Mouse (Mus musculus): Measurements from ENCODE around the gene Lmod3. TPM values are rescaled to one million over a fixed set of nuclear protein-coding genes. Genes with fewer than 3 reads are reported as not detected.

The Lmod3 gene
- polyA plus RNA-seq, 1 experiment from 2014 or later: 2.4 TPM

DNA sequence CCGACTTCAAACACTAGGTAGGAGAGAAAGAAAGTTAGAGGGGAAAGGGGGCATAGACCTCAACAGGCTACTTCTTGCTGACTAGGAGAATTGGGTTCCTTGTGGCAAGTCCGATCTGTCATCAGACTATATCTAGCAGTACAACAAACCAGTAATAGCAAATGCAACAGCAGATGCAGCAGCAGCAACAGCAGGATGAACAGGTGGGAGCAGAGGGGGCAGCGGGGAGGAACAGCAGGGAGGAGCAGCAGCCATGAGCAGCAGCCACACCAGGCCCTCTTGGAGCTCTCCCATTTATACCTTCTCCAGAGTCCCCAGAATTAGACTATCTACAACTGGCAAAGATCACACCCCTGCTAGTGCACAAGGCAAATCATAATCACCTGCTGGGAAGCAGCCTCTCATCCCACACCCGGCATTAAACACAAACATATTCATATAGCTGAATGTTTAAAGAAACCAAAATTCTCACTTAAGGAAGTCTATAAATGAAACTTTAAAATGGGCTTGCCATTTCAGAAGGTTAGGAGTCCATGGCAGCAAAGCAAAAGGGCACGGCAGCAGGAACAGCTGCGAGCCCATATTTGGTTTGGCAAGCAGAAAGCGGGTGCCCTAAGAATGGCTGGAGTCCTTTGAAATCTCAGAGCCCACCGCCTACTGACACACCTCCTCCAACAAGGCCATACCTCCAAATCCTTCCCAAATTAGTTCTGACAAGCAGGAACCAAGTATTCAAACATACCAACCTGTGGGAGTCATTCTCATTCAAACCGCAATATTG lies 25.3 kb downstream of the Lmod3 start:
- Histone ChIP-seq H3K27ac (ENCODE audit: low read depth, low read length) (no peak overlapping the region), H3K4me3 (ENCODE audit: low read depth, low read length) (no peak overlapping the region), H3K9me3 (ENCODE audit: control insufficient read depth, low read length) (no peaks in the 10 kb centered on the region), H3K4me1 (ENCODE audit: control insufficient read depth, insufficient read depth, low read length) (no peaks in the 10 kb centered on the region), H3K9ac (ENCODE audit: low read length) (no peak overlapping the region), H3K27me3 (ENCODE audit: control insufficient read depth, insufficient read depth, low read length) (no peaks in the 10 kb centered on the region), H3K4me2 (ENCODE audit: low read depth) (no peak overlapping the region), H3K36me3 (ENCODE audit: control insufficient read depth, insufficient read depth, low read length) (no peaks in the 10 kb centered on the region; the same call in 1 of the 2 replicates)
- WGBS: 93% methylated on average over 9 of the region's 9 CpGs
- ATAC-seq (ENCODE audit: insufficient read depth, low FRiP score, low TSS enrichment): no peak
- no peak for DNase-seq (ENCODE audit: low spot score)

DNA sequence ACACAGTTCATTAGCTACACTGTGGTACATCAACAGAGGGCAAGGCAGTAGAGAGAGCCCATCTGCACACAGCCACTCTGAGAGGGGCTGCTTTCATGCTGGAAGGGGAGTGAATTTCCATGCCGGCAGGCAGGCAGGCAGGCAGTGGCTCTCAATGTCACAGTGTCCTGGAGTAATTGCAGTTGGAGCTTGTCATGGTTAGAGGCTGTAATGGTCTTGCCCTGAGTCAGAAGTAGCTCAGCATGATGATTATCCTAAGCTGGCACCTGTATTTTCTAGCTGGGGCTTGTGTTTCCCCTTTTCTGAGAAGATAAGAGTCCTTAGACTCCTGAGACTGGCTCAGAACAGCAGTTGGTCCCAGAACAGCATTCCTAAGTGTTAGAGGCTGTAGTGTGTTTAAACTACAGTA lies 26.5 kb downstream of the Lmod3 start:
- no peak for ATAC-seq (ENCODE audit: insufficient read depth, low FRiP score, low TSS enrichment)
- no peaks in the 10 kb centered on the region; the same call in 1 of the 2 replicates for H3K36me3 ChIP-seq (ENCODE audit: control insufficient read depth, insufficient read depth, low read length)
- H3K4me3 ChIP-seq (ENCODE audit: low read depth, low read length): no peak overlapping the region
- no peak overlapping the region for H3K9ac ChIP-seq (ENCODE audit: low read length)
- H3K4me1 ChIP-seq (ENCODE audit: control insufficient read depth, insufficient read depth, low read length): no peaks in the 10 kb centered on the region
- 30% methylated on average over 1 of the region's 1 CpGs for WGBS
- DNase-seq (ENCODE audit: low spot score): no peak
- no peak overlapping the region for H3K4me2 ChIP-seq (ENCODE audit: low read depth)
- H3K9me3 ChIP-seq (ENCODE audit: control insufficient read depth, low read length): no peaks in the 10 kb centered on the region
- H3K27ac ChIP-seq (ENCODE audit: low read depth, low read length): no peak overlapping the region
- no peaks in the 10 kb centered on the region for H3K27me3 ChIP-seq (ENCODE audit: control insufficient read depth, insufficient read depth, low read length)

DNA sequence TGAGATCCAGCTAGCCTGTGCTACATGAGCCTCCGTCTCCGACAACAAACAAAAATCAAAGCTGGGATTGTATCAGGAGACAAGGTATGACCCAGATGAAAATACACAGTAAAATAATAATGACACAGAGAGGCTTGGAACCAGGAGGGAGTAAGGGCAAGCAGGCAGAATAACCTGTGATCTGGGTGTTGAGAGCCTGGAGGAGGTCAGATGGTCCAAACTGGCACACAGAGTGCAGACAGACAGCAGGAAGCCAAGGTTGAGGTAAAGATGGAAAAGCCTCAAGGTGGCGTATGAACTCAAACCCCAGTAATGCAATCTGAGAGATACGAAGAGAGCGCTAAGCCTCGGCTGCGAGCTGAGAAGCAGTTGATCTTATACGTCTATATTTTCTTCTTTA lies 28.1 kb downstream of the Lmod3 start:
- H3K36me3 ChIP-seq (ENCODE audit: control insufficient read depth, insufficient read depth, low read length): no peaks in the 10 kb centered on the region; the same call in 1 of the 2 replicates
- ATAC-seq (ENCODE audit: insufficient read depth, low FRiP score, low TSS enrichment) (no peak), DNase-seq (ENCODE audit: low spot score) (no peak)
- H3K4me3 ChIP-seq (ENCODE audit: low read depth, low read length): no peak overlapping the region
- 91% methylated on average over 8 of the region's 8 CpGs for WGBS
- no peaks in the 10 kb centered on the region for H3K4me1 ChIP-seq (ENCODE audit: control insufficient read depth, insufficient read depth, low read length)
- no peak overlapping the region for H3K4me2 ChIP-seq (ENCODE audit: low read depth)
- no peaks in the 10 kb centered on the region for H3K27me3 ChIP-seq (ENCODE audit: control insufficient read depth, insufficient read depth, low read length)
- no peak overlapping the region for H3K27ac ChIP-seq (ENCODE audit: low read depth, low read length)
- no peaks in the 10 kb centered on the region for H3K9me3 ChIP-seq (ENCODE audit: control insufficient read depth, low read length)
- no peak overlapping the region for H3K9ac ChIP-seq (ENCODE audit: low read length)

DNA sequence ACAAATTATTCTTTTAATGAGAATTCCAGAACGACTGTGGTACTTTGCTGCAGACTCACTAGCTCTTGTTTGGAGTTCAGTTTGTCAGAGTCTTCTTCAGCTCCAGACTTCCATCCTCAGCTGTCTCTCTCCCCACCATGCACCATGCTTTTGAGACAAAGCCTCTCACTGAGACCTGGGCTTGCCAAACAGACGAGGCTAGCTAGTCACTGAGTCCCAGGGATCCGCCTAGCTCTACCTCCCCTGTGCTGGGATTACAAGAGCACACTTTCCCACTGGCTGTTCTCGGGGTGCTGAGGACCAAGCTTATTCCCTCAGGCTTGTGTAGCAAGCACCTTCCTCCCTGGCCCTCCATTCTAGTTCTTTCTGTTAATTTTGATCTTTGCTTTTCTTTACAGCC lies 29.0 kb downstream of the Lmod3 start:
- WGBS: 74% methylated on average over 4 of the region's 4 CpGs
- DNase-seq (ENCODE audit: low spot score) (no peak), ATAC-seq (ENCODE audit: insufficient read depth, low FRiP score, low TSS enrichment) (no peak)
- no peaks in the 10 kb centered on the region; the same call in 1 of the 2 replicates for H3K36me3 ChIP-seq (ENCODE audit: control insufficient read depth, insufficient read depth, low read length)
- H3K4me1 ChIP-seq (ENCODE audit: control insufficient read depth, insufficient read depth, low read length): no peaks in the 10 kb centered on the region
- H3K27me3 ChIP-seq (ENCODE audit: control insufficient read depth, insufficient read depth, low read length): no peaks in the 10 kb centered on the region
- no peaks in the 10 kb centered on the region for H3K9me3 ChIP-seq (ENCODE audit: control insufficient read depth, low read length)
- H3K27ac ChIP-seq (ENCODE audit: low read depth, low read length): no peak overlapping the region
- H3K4me3 ChIP-seq (ENCODE audit: low read depth, low read length): no peak overlapping the region
- no peak overlapping the region for H3K9ac ChIP-seq (ENCODE audit: low read length)
- no peak overlapping the region for H3K4me2 ChIP-seq (ENCODE audit: low read depth)

DNA sequence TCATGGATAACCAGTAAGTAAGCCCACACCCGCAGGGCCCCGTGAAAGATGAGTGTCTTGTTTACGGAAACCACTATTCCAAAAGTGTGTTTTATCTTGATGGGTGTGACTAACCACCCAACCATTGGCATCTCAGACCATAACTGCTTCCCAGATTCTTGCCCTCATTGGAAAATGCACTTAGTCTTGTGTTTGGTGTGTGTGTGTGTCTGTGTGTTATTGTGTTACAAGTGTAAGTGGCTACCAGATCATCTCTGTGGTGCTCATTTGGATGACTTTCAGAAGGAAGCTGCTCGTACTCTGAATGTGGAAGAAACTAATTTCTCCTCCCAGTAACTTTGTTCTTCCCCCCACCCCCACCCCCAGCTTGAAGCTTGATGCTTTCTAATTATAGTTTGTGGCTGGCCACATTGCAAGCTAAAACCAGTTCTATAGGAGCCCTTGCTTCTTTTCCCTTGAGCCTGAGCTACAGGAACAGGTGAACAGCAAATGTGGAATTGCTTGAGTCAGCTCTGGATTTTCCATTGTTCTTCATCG lies 29.6 kb downstream of the Lmod3 start:
- Histone ChIP-seq H3K4me1 (ENCODE audit: control insufficient read depth, insufficient read depth, low read length) (no peaks in the 10 kb centered on the region), H3K36me3 (ENCODE audit: control insufficient read depth, insufficient read depth, low read length) (no peaks in the 10 kb centered on the region; the same call in 1 of the 2 replicates)
- ATAC-seq (ENCODE audit: insufficient read depth, low FRiP score, low TSS enrichment): no peak

DNA sequence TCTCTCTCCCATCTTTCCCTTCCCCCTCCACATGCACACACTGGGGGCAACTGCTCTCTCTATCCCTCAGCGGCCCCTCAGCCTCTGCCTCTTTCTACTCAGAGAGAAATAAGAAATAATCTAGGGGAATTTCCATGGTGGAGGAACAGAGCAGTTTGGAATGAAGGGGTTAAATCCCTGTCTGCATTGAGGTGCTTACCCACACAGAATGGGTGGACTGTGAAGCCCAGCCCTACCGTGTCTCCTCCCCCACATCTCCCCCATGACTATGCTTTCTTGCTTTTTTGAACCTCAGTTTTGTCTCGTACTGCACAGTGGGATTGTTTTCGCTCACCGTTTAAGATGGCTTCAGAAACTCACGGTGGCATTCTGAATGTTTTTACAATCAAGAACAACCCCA lies 30.2 kb downstream of the Lmod3 start:
- H3K9ac ChIP-seq (ENCODE audit: low read length): no peak overlapping the region
- no peaks in the 10 kb centered on the region; the same call in 1 of the 2 replicates for H3K36me3 ChIP-seq (ENCODE audit: control insufficient read depth, insufficient read depth, low read length)
- no peak overlapping the region for H3K4me3 ChIP-seq (ENCODE audit: low read depth, low read length)
- H3K27ac ChIP-seq (ENCODE audit: low read depth, low read length): no peak overlapping the region
- H3K4me2 ChIP-seq (ENCODE audit: low read depth): no peak overlapping the region
- no peaks in the 10 kb centered on the region for H3K9me3 ChIP-seq (ENCODE audit: control insufficient read depth, low read length)
- no peak for DNase-seq (ENCODE audit: low spot score)
- ATAC-seq (ENCODE audit: insufficient read depth, low FRiP score, low TSS enrichment): no peak
- 57% methylated on average over 6 of the region's 6 CpGs for WGBS
- H3K4me1 ChIP-seq (ENCODE audit: control insufficient read depth, insufficient read depth, low read length): no peaks in the 10 kb centered on the region
- no peaks in the 10 kb centered on the region for H3K27me3 ChIP-seq (ENCODE audit: control insufficient read depth, insufficient read depth, low read length)

More for the DNA sequence above, 29.6 kb downstream of the Lmod3 start:
- Histone ChIP-seq H3K9me3 (ENCODE audit: control insufficient read depth, low read length) (no peaks in the 10 kb centered on the region), H3K27ac (ENCODE audit: low read depth, low read length) (no peak overlapping the region), H3K27me3 (ENCODE audit: control insufficient read depth, insufficient read depth, low read length) (no peaks in the 10 kb centered on the region), H3K4me3 (ENCODE audit: low read depth, low read length) (no peak overlapping the region), H3K9ac (ENCODE audit: low read length) (no peak overlapping the region), H3K4me2 (ENCODE audit: low read depth) (no peak overlapping the region)
- DNase-seq (ENCODE audit: low spot score): no peak
- WGBS: 82% methylated on average over 5 of the region's 5 CpGs

DNA sequence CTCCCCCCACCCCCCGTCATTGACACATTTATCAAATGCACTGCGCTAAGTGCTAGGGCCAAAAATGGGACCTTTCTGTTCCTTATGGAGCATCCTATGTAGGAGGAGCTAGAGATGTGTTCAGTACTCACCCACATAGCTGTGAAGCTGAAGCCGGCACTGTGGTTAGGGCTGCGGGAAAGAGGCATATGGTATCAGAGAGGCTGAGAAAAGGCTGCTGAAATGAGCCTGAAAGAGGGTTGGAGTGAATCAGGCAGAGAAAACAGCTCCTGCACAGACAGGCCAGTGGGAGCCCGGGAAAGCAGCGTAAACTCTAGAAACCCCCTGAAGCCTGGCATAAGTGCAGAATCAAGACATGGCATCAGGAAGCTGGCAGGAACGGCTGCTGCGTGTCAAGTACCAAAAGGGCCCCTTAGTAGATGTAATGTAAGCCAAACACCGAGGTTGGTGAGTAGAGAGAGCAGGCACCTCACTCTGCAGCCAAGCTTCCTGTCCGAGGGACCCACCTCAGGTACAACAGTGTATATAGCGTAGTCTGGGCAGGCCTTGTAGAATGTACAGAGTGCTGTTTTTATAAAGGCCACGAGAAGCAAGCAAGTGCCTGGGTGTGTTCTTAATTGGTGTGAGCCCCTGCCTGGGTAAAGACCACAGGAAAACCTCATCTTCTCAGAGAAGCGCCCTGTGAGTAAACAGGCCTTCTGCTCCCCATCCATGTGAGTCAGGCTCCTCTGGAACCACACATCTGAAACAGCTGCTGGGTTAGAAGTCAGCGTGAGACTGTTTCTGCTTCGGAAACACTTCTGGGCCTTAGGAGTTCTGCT lies 31.1 kb downstream of the Lmod3 start:
- Histone ChIP-seq H3K9me3 (ENCODE audit: control insufficient read depth, low read length) (no peaks in the 10 kb centered on the region), H3K4me3 (ENCODE audit: low read depth, low read length) (no peak overlapping the region), H3K27ac (ENCODE audit: low read depth, low read length) (no peak overlapping the region), H3K4me2 (ENCODE audit: low read depth) (no peak overlapping the region), H3K27me3 (ENCODE audit: control insufficient read depth, insufficient read depth, low read length) (no peaks in the 10 kb centered on the region), H3K4me1 (ENCODE audit: control insufficient read depth, insufficient read depth, low read length) (no peaks in the 10 kb centered on the region), H3K9ac (ENCODE audit: low read length) (no peak overlapping the region), H3K36me3 (ENCODE audit: control insufficient read depth, insufficient read depth, low read length) (no peaks in the 10 kb centered on the region; the same call in 1 of the 2 replicates)
- DNase-seq (ENCODE audit: low spot score): no peak
- ATAC-seq (ENCODE audit: insufficient read depth, low FRiP score, low TSS enrichment): no peak
- 75% methylated on average over 15 of the region's 15 CpGs for WGBS

DNA sequence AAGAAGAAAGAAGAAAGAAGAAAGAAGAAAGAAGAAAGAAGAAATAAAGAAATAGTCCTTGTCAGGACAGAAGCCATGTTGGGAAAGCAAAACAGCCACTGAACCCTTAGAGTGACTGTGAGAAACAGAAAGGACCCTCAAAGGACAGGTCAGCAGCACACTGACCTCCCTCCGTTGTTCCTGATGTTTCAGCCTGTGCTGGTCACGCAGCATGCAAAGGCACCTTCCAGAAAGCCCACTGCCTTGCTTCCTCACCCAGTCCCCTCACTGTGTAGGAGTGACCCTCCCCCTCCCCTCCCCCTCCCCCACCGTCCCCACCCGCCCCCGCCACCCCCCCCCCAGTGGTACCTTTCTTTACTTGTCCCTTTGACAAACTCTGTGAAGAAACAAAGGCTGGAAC lies 31.9 kb downstream of the Lmod3 start:
- Histone ChIP-seq H3K4me1 (ENCODE audit: control insufficient read depth, insufficient read depth, low read length) (no peaks in the 10 kb centered on the region), H3K36me3 (ENCODE audit: control insufficient read depth, insufficient read depth, low read length) (no peaks in the 10 kb centered on the region; the same call in 1 of the 2 replicates), H3K27ac (ENCODE audit: low read depth, low read length) (no peak overlapping the region), H3K9ac (ENCODE audit: low read length) (no peak overlapping the region), H3K4me3 (ENCODE audit: low read depth, low read length) (no peak overlapping the region), H3K4me2 (ENCODE audit: low read depth) (no peak overlapping the region), H3K9me3 (ENCODE audit: control insufficient read depth, low read length) (no peaks in the 10 kb centered on the region), H3K27me3 (ENCODE audit: control insufficient read depth, insufficient read depth, low read length) (no peaks in the 10 kb centered on the region)
- WGBS: 77% methylated on average over 2 of the region's 5 CpGs
- ATAC-seq (ENCODE audit: insufficient read depth, low FRiP score, low TSS enrichment) (no peak), DNase-seq (ENCODE audit: low spot score) (no peak)
